ENCODE assay signal across 15 mouse cellular contexts in genomic region chr11:72974995-72975503, GRCm38 (mm10).
"Had no signal": no experiment of that assay in that cellular context is flagged by ENCODE, and none has a peak within 500 bp of the region (broad histone marks: within the 10 kb centered on the region; RNA-seq: fewer than 3 reads in every experiment).

No protein-coding gene starts in this region.

- H3K4me1 ChIP-seq: limb, embryonic 12.5 days had no signal

- H3K4me3 ChIP-seq: limb, embryonic 12.5 days had no signal

- H3K9ac ChIP-seq: limb, embryonic 12.5 days; liver, embryonic 14.5 days had no signal

- H3K27ac ChIP-seq: limb, embryonic 12.5 days; liver, embryonic 14.5 days had no signal

- H3K4me2 ChIP-seq: limb, embryonic 12.5 days; midbrain, embryonic 11.5 days had no signal

- DNase-seq: kidney, adult 2 months; kidney, postnatal 36 days; layer of hippocampus, adult 9-11 months; layer of hippocampus, postnatal 36 days; liver; lung, adult 2 months; lung, postnatal 4 days; right cerebral cortex, adult 18-20 months; thymus, adult 18-20 months; thymus, postnatal 14 days had no signal

- H3K9me3 ChIP-seq: limb, embryonic 12.5 days had no signal

- ATAC-seq: lung, postnatal 0 days; midbrain, embryonic 16.5 days had no signal

- H3K36me3 ChIP-seq: limb, embryonic 12.5 days had no signal
